Mouse (Mus musculus) NIH3T3 (cell line): ENCODE results near the gene C1ql2.

Experiments
- DNase-seq: peaks from one replicate; pipeline ENCODE4 v3.0.0-alpha.2; 2012; ENCODE audit warnings: low read depth

C1ql2 gene

DNA sequence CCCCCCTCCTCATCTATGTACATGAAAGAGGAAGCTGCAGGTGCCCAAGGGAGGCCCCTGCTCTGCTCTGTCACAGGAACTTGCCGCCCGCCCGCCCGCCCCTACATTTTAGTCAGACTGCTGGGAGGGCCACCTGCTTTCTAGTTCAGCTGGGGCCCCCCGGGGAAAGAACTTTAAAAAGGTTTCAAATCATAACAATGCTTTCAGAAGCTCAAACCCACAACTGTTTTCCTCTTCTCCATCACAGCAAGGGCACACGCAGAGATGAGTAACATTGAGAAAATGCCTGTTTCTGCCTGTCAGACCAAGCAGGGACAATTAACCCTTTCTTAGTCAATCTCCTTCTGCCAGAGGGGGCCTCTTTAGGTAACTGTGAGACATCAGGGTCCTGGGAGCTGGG lies 49.4 kb downstream of the C1ql2 start:
- no peak for DNase-seq

DNA sequence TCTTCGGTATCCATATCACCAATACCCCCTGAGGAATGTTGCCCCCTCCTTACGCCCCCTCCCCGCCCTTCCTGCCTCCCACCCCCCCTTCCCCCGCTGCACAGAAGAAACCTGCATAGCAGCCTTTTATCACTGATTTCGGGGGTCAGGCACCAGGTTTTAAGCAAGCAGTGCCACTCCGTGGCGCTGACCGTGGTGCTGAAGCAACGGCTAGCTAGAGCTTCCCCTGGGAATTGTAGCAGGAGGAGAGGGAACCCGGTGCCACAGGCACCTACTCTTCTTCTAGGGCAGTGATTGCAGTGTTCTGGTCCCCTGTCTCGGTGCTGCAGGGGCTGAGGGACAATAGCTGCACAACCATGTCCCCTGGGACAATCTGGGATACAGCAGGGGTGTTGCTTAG lies 50.0 kb downstream of the C1ql2 start:
- peak; percentile 80 for DNase-seq
